Mouse (Mus musculus): Measurements from ENCODE around the gene Slc6a11.

GRCm38 (mm10) chr6:114174052-114174397 lies 43.0 kb downstream of the Slc6a11 start:
- no peak for TF ChIP-seq CTCF (IDR thresholded peaks at IDR 0.05; ENCODE audit: extremely low read depth, insufficient read length, insufficient replicate concordance, low read depth, low read length)
- no peak for TF ChIP-seq POLR2A (IDR thresholded peaks at IDR 0.05; ENCODE audit: low read depth, low read length)

All from small intestine, adult 2 months (tissue).